Mouse (Mus musculus) B cell, adult 67 days (primary cell): ENCODE measurements around the gene Pigt. TPM values are rescaled to one million over a fixed set of nuclear protein-coding genes. Genes with fewer than 3 reads are reported as not detected.

Experiments used
- total RNA-seq, 2 experiments: library from RNA; stranded (reverse); gene quantifications; 4 replicates each; pipeline ENCODE4 v1.2.4; 2023

The Pigt gene
- 10 to 100 TPM; 72.9 to 79.0 TPM for total RNA-seq

GRCm38 (mm10) chr2:164496847-164497690, at the start of gene Pigt:
TSS of gene Pigt (plus strand) at chr2:164497520.

GRCm38 (mm10) chr2:164456864-164457300, 40.4 kb upstream of the Pigt start, which contains the start of gene Sys1:
TSS of gene Sys1 (plus strand) at chr2:164456964.

GRCm38 (mm10) chr2:164460745-164461551, 36.4 kb upstream of the Pigt start, which contains the start of gene Gm20458:
TSS of gene Gm20458 (plus strand) at chr2:164460967.

GRCm38 (mm10) chr2:164473624-164474023, 23.7 kb upstream of the Pigt start, which contains the start of gene Trp53tg5:
TSS of gene Trp53tg5 (minus strand) at chr2:164473724.

GRCm38 (mm10) chr2:164485681-164486257, 11.6 kb upstream of the Pigt start, which contains the start of gene Dbndd2:
TSS of gene Dbndd2 (plus strand) at chr2:164486106.

Other genes with a start within 250 kb of the Pigt start
- gene Svs3b, start 240.9 kb upstream of the Pigt start, total RNA-seq = not detected
- gene Svs4, start 219.1 kb upstream of the Pigt start, total RNA-seq = not detected
- not detected for gene Svs3a, start 208.3 kb upstream of the Pigt start, total RNA-seq
- not detected for gene Svs6, start 180.8 kb upstream of the Pigt start, total RNA-seq
- not detected for gene Svs5, start 164.8 kb upstream of the Pigt start, total RNA-seq
- gene Slpi, start 108.4 kb upstream of the Pigt start, total RNA-seq = 1 to 10 TPM; 3.2 to 3.5 TPM
- under 1 TPM; 0.29 to 0.59 TPM for gene Rbpjl, start 94.4 kb upstream of the Pigt start, total RNA-seq
- gene Matn4, start 92.4 kb upstream of the Pigt start, total RNA-seq = under 1 TPM; 0.36 to 0.64 TPM
- 100 to 1,000 TPM; 156 to 168 TPM for gene Sdc4, start 53.6 kb upstream of the Pigt start, total RNA-seq
- gene Sys1, start 40.6 kb upstream of the Pigt start, total RNA-seq = 10 to 100 TPM; 58.9 to 62.8 TPM
- gene Gm20458, start 36.6 kb upstream of the Pigt start, total RNA-seq = 1 to 10 TPM in 1 of 2 experiments, not detected in 1; 2.3 TPM
- gene Trp53tg5, start 23.8 kb upstream of the Pigt start, total RNA-seq = not detected
- gene Dbndd2, start 11.4 kb upstream of the Pigt start, total RNA-seq = 1 to 10 TPM; 6.5 to 9.3 TPM
- gene Wfdc2, start 64.9 kb downstream of the Pigt start, total RNA-seq = not detected
- gene Spint3, start 75.9 kb downstream of the Pigt start, total RNA-seq = not detected
- not detected for gene Wfdc6a, start 87.9 kb downstream of the Pigt start, total RNA-seq
- not detected for gene Eppin, start 96.1 kb downstream of the Pigt start, total RNA-seq
- gene Wfdc6b, start 116.0 kb downstream of the Pigt start, total RNA-seq = not detected
- gene Wfdc8, start 116.1 kb downstream of the Pigt start, total RNA-seq = not detected
- not detected for gene Wfdc16, start 141.3 kb downstream of the Pigt start, total RNA-seq
- gene Wfdc10, start 158.5 kb downstream of the Pigt start, total RNA-seq = not detected
- not detected for gene Wfdc9, start 159.1 kb downstream of the Pigt start, total RNA-seq
- not detected for gene Wfdc11, start 176.6 kb downstream of the Pigt start, total RNA-seq
- not detected for gene Wfdc13, start 187.6 kb downstream of the Pigt start, total RNA-seq
- not detected for gene Spint4, start 201.0 kb downstream of the Pigt start, total RNA-seq
- not detected for gene Spint5, start 217.8 kb downstream of the Pigt start, total RNA-seq
- not detected for gene Wfdc3, start 248.4 kb downstream of the Pigt start, total RNA-seq
- gene Dnttip1, start 248.5 kb downstream of the Pigt start, total RNA-seq = 10 to 100 TPM; 46.5 to 47.0 TPM